ENCODE assay signal across 14 mouse cellular contexts in the genomic region with DNA sequence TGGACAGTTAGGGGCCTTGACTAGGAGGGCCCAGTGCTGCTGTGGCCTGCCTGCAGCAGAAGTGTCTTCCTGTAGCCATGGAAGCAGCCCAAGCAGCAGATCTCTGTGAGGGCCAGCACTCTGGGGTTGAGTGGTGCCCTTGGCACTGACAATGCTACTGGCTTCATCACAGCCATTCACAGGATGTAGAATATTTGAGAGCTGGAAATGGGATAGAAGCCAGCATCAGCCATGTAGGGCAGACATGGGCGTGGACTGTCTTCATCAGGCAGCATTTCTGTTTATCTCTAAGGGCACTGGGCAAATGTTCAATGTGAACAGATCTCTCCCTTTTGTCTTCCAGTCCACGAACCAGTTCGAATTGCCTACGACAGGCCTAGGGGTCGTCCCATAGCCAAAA. TPM values are rescaled to one million over a fixed set of nuclear protein-coding genes. Genes with fewer than 3 reads are reported as not detected.
DNase-seq lines count a peak whose midpoint lies in the region; TF ChIP-seq lines count a peak whose summit lies in the region.
"Had no signal": no experiment of that assay in that cellular context is flagged by ENCODE, and none has a peak within 500 bp of the region (broad histone marks: within the 10 kb centered on the region; RNA-seq: fewer than 3 reads in every experiment).

No protein-coding gene starts in this region.

- DNase-seq in layer of hippocampus, adult 2 months (ENCODE audit: low spot score in 2 of 2) = no peak
- no peak for DNase-seq in layer of hippocampus, adult 11-12 months (ENCODE audit: low spot score)
- peak; percentile 43 for DNase-seq in brain, adult 2 months (ENCODE audit: low read depth, low spot score)
- DNase-seq in heart, postnatal 10 days = peak; percentile 50 to 61
- DNase-seq in lung, postnatal 25 days (ENCODE audit: low spot score) = peak; percentile 42
- no peak for DNase-seq in urinary bladder, postnatal 36 days (ENCODE audit: low spot score in 2 of 2)
- DNase-seq in kidney, adult 18-20 months = no peak
- DNase-seq: adrenal gland, postnatal 10 days; cerebellum, adult 9-11 months; embryo, embryonic 11 days; kidney, adult 8-10 months; right cerebral cortex, postnatal 25 days had no signal

- intact Hi-C loops in heart, postnatal 10 days (cut with DNase I) = no loop called here

- H3K4me3 ChIP-seq in layer of hippocampus, adult 2 months = no peak overlapping the region
- H3K4me3 ChIP-seq: limb, embryonic 13.5 days; neural tube, embryonic 12.5 days had no signal

- H3K27ac ChIP-seq in layer of hippocampus, adult 2 months = 0 out of 2 replicates have a peak overlapping the region, but pooled peaks have one; percentile 14
- H3K27ac ChIP-seq: limb, embryonic 13.5 days; neural tube, embryonic 12.5 days had no signal

- TF ChIP-seq CTCF in layer of hippocampus, adult 2 months (conservative IDR thresholded peaks at IDR 0.05) = no peak

RNA-seq across cellular contexts. Expression of a gene that starts 24.0 kb away (rescaled TPM):
- 10 to 100 TPM; 87.7 to 90.5 TPM for total RNA-seq in layer of hippocampus, adult 2 months (2021)
- 10 to 100 TPM; 25.6 to 28.2 TPM for total RNA-seq in heart, postnatal 10 days (2021)

RNA-seq across cellular contexts. Expression of a gene that starts 24.3 kb away (rescaled TPM):
- total RNA-seq in layer of hippocampus, adult 2 months (2021) = 10 to 100 TPM; 45.6 to 47.1 TPM
- 1 to 10 TPM; 8.9 to 9.2 TPM for total RNA-seq in heart, postnatal 10 days (2021)

RNA-seq across cellular contexts. Expression of a gene that starts 24.6 kb away (rescaled TPM):
- total RNA-seq in layer of hippocampus, adult 2 months (2021) = 100 to 1,000 TPM; 130 to 131 TPM
- total RNA-seq in heart, postnatal 10 days (2021) = 10 to 100 TPM; 42.9 to 47.8 TPM

RNA-seq across cellular contexts. Expression of a gene that starts 43.7 kb away (rescaled TPM):
- 10 to 100 TPM; 45.5 to 52.1 TPM for total RNA-seq in layer of hippocampus, adult 2 months (2021)
- total RNA-seq in heart, postnatal 10 days (2021) = 10 to 100 TPM; 33.1 to 33.5 TPM

RNA-seq across cellular contexts. Expression of a gene that starts 43.7 kb away (rescaled TPM):
- total RNA-seq in layer of hippocampus, adult 2 months (2021) = 100 to 1,000 TPM; 139 to 157 TPM
- 100 to 1,000 TPM; 160 to 173 TPM for total RNA-seq in heart, postnatal 10 days (2021)

Comparison
In these comparisons a context has a peak if more than half of its experiments do, and no peak if none do; other contexts are left out.
1. DNase-seq: peak in brain, adult 2 months (single experiment), heart, postnatal 10 days (2 of 2) and lung, postnatal 25 days (single experiment); none in layer of hippocampus, adult 2 months (0 of 2), layer of hippocampus, adult 11-12 months (single experiment), urinary bladder, postnatal 36 days (0 of 2) and kidney, adult 18-20 months (single experiment).
2. RNA of a gene that starts 24.3 kb away (total RNA-seq): 45.6 to 47.1 TPM in layer of hippocampus, adult 2 months; 8.9 to 9.2 TPM in heart, postnatal 10 days; every median in the first group is over 4 times any median in the second.